Mouse (Mus musculus): ENCODE measurements around the gene Cxcl5. TPM values are rescaled to one million over a fixed set of nuclear protein-coding genes. Genes with fewer than 3 reads are reported as not detected.

Gene Cxcl5
- polyA plus RNA-seq, 1 experiment from 2014 or later = 0.17 TPM

GRCm38 (mm10) chr5:90758020-90758605 lies 1.0 kb upstream of the Cxcl5 start:
- 40% methylated on average over 5 of the region's 5 CpGs for WGBS
- H3K4me1 ChIP-seq (replicated peaks; ENCODE audit: control insufficient read depth, insufficient read depth, low read length) = no peaks in the 10 kb centered on the region
- H3K9ac ChIP-seq (ENCODE audit: low read depth, low read length) = no peak overlapping the region
- peaks cover 8% of the 10 kb centered on the region; the same call in 1 of the 2 replicates for H3K27me3 ChIP-seq (ENCODE audit: control insufficient read depth, insufficient read depth, low read length)
- H3K4me3 ChIP-seq (ENCODE audit: low read depth, low read length) = no peak overlapping the region
- DNase-seq (ENCODE audit: low spot score) (no peak), ATAC-seq (ENCODE audit: low FRiP score) (no peak)
- H3K27ac ChIP-seq (ENCODE audit: low read depth, low read length) = no peak overlapping the region
- no peaks in the 10 kb centered on the region for H3K9me3 ChIP-seq (ENCODE audit: control insufficient read depth, low read length)
- no peaks in the 10 kb centered on the region for H3K36me3 ChIP-seq (ENCODE audit: control insufficient read depth, insufficient read depth, low read length)
- no peak overlapping the region for H3K4me2 ChIP-seq (replicated peaks; ENCODE audit: low read depth, low read length)

- Histone ChIP-seq H3K4me2 (replicated peaks; ENCODE audit: low read depth, low read length) (no peak overlapping the region), H3K27me3 (ENCODE audit: control insufficient read depth, insufficient read depth, low read length) (peaks cover 8% of the 10 kb centered on the region; the same call in 1 of the 2 replicates), H3K4me3 (ENCODE audit: low read depth, low read length) (no peak overlapping the region), H3K36me3 (ENCODE audit: control insufficient read depth, insufficient read depth, low read length) (no peaks in the 10 kb centered on the region), H3K9me3 (ENCODE audit: control insufficient read depth, low read length) (no peaks in the 10 kb centered on the region), H3K4me1 (replicated peaks; ENCODE audit: control insufficient read depth, insufficient read depth, low read length) (no peaks in the 10 kb centered on the region), H3K9ac (ENCODE audit: low read depth, low read length) (no peak overlapping the region), H3K27ac (ENCODE audit: low read depth, low read length) (no peak overlapping the region)
- WGBS = 50% methylated on average over 4 of the region's 4 CpGs
- DNase-seq (ENCODE audit: low spot score) (no peak), ATAC-seq (ENCODE audit: low FRiP score) (no peak)
Observed at GRCm38 (mm10) chr5:90760303-90760702, 1.1 kb downstream of the Cxcl5 start.

GRCm38 (mm10) chr5:90760844-90761243 lies 1.7 kb downstream of the Cxcl5 start:
- Histone ChIP-seq H3K27ac (ENCODE audit: low read depth, low read length) (no peak overlapping the region), H3K9ac (ENCODE audit: low read depth, low read length) (no peak overlapping the region), H3K9me3 (ENCODE audit: control insufficient read depth, low read length) (no peaks in the 10 kb centered on the region), H3K4me1 (replicated peaks; ENCODE audit: control insufficient read depth, insufficient read depth, low read length) (no peaks in the 10 kb centered on the region), H3K4me3 (ENCODE audit: low read depth, low read length) (no peak overlapping the region), H3K27me3 (ENCODE audit: control insufficient read depth, insufficient read depth, low read length) (peaks cover 8% of the 10 kb centered on the region; the same call in 1 of the 2 replicates), H3K4me2 (replicated peaks; ENCODE audit: low read depth, low read length) (no peak overlapping the region), H3K36me3 (ENCODE audit: control insufficient read depth, insufficient read depth, low read length) (no peaks in the 10 kb centered on the region)
- 92% methylated on average over 2 of the region's 2 CpGs for WGBS
- DNase-seq (ENCODE audit: low spot score) = no peak
- no peak for ATAC-seq (ENCODE audit: low FRiP score)

GRCm38 (mm10) chr5:90761834-90762233 lies 2.7 kb downstream of the Cxcl5 start:
- no peak for ATAC-seq (ENCODE audit: low FRiP score)
- H3K4me3 ChIP-seq (ENCODE audit: low read depth, low read length) = no peak overlapping the region

GRCm38 (mm10) chr5:90763912-90764665 lies 4.9 kb downstream of the Cxcl5 start:
- ATAC-seq (ENCODE audit: low FRiP score) = no peak

More at GRCm38 (mm10) chr5:90761834-90762233, 2.7 kb downstream of the Cxcl5 start:
- no peaks in the 10 kb centered on the region for H3K36me3 ChIP-seq (ENCODE audit: control insufficient read depth, insufficient read depth, low read length)
- no peak overlapping the region for H3K4me2 ChIP-seq (replicated peaks; ENCODE audit: low read depth, low read length)
- H3K9ac ChIP-seq (ENCODE audit: low read depth, low read length) = no peak overlapping the region
- H3K9me3 ChIP-seq (ENCODE audit: control insufficient read depth, low read length) = no peaks in the 10 kb centered on the region
- H3K27me3 ChIP-seq (ENCODE audit: control insufficient read depth, insufficient read depth, low read length) = peaks cover 8% of the 10 kb centered on the region; the same call in 1 of the 2 replicates
- no peak overlapping the region for H3K27ac ChIP-seq (ENCODE audit: low read depth, low read length)
- no peak for DNase-seq (ENCODE audit: low spot score)
- H3K4me1 ChIP-seq (replicated peaks; ENCODE audit: control insufficient read depth, insufficient read depth, low read length) = no peaks in the 10 kb centered on the region
- WGBS = 96% methylated on average over 3 of the region's 3 CpGs

GRCm38 (mm10) chr5:90765821-90766606 lies 6.9 kb downstream of the Cxcl5 start:
- Histone ChIP-seq H3K27ac (ENCODE audit: low read depth, low read length) (no peak overlapping the region), H3K27me3 (ENCODE audit: control insufficient read depth, insufficient read depth, low read length) (no peaks in the 10 kb centered on the region), H3K4me1 (replicated peaks; ENCODE audit: control insufficient read depth, insufficient read depth, low read length) (no peaks in the 10 kb centered on the region), H3K9ac (ENCODE audit: low read depth, low read length) (no peak overlapping the region), H3K36me3 (ENCODE audit: control insufficient read depth, insufficient read depth, low read length) (no peaks in the 10 kb centered on the region), H3K9me3 (ENCODE audit: control insufficient read depth, low read length) (no peaks in the 10 kb centered on the region), H3K4me3 (ENCODE audit: low read depth, low read length) (no peak overlapping the region), H3K4me2 (replicated peaks; ENCODE audit: low read depth, low read length) (no peak overlapping the region)
- no peak for ATAC-seq (ENCODE audit: low FRiP score)
- no peak for DNase-seq (ENCODE audit: low spot score)
- WGBS = 74% methylated on average over 8 of the region's 8 CpGs

More at GRCm38 (mm10) chr5:90763912-90764665, 4.9 kb downstream of the Cxcl5 start:
- Histone ChIP-seq H3K4me2 (replicated peaks; ENCODE audit: low read depth, low read length) (no peak overlapping the region), H3K4me1 (replicated peaks; ENCODE audit: control insufficient read depth, insufficient read depth, low read length) (no peaks in the 10 kb centered on the region), H3K4me3 (ENCODE audit: low read depth, low read length) (no peak overlapping the region), H3K27ac (ENCODE audit: low read depth, low read length) (no peak overlapping the region), H3K9me3 (ENCODE audit: control insufficient read depth, low read length) (no peaks in the 10 kb centered on the region), H3K27me3 (ENCODE audit: control insufficient read depth, insufficient read depth, low read length) (peaks cover 6% of the 10 kb centered on the region; the same call in 1 of the 2 replicates), H3K9ac (ENCODE audit: low read depth, low read length) (no peak overlapping the region), H3K36me3 (ENCODE audit: control insufficient read depth, insufficient read depth, low read length) (no peaks in the 10 kb centered on the region)
- DNase-seq (ENCODE audit: low spot score) = no peak
- WGBS = 77% methylated on average over 12 of the region's 12 CpGs

- DNase-seq (ENCODE audit: low spot score) (no peak), ATAC-seq (ENCODE audit: low FRiP score) (no peak)
- WGBS = 64% methylated on average over 3 of the region's 3 CpGs
- no peak within 1 kb of the TSS for H3K4me2 ChIP-seq (replicated peaks; ENCODE audit: low read depth, low read length)
- H3K9me3 ChIP-seq (ENCODE audit: control insufficient read depth, low read length) = no peaks in the 10 kb centered on the region
- H3K27ac ChIP-seq (ENCODE audit: low read depth, low read length) = no peak within 1 kb of the TSS
- H3K27me3 ChIP-seq (ENCODE audit: control insufficient read depth, insufficient read depth, low read length) = no peaks in the 10 kb centered on the region
- no peak within 1 kb of the TSS for H3K9ac ChIP-seq (ENCODE audit: low read depth, low read length)
- no peaks in the 10 kb centered on the region for H3K36me3 ChIP-seq (ENCODE audit: control insufficient read depth, insufficient read depth, low read length)
- no peaks in the 10 kb centered on the region for H3K4me1 ChIP-seq (replicated peaks; ENCODE audit: control insufficient read depth, insufficient read depth, low read length)
- no peak within 1 kb of the TSS for H3K4me3 ChIP-seq (ENCODE audit: low read depth, low read length)
Observed at GRCm38 (mm10) chr5:90768218-90768617, 9.1 kb downstream of the Cxcl5 start, which contains the start of gene Ppbp. Gene Ppbp (plus strand): TSS chr5:90768518.

GRCm38 (mm10) chr5:90771369-90771768 lies 12.2 kb downstream of the Cxcl5 start:
- H3K27me3 ChIP-seq (ENCODE audit: control insufficient read depth, insufficient read depth, low read length) = no peaks in the 10 kb centered on the region
- H3K27ac ChIP-seq (ENCODE audit: low read depth, low read length) = no peak overlapping the region
- no peak for ATAC-seq (ENCODE audit: low FRiP score)
- H3K9ac ChIP-seq (ENCODE audit: low read depth, low read length) = no peak overlapping the region
- H3K36me3 ChIP-seq (ENCODE audit: control insufficient read depth, insufficient read depth, low read length) = no peaks in the 10 kb centered on the region
- no peaks in the 10 kb centered on the region for H3K4me1 ChIP-seq (replicated peaks; ENCODE audit: control insufficient read depth, insufficient read depth, low read length)
- no peak overlapping the region for H3K4me2 ChIP-seq (replicated peaks; ENCODE audit: low read depth, low read length)
- H3K4me3 ChIP-seq (ENCODE audit: low read depth, low read length) = no peak overlapping the region
- H3K9me3 ChIP-seq (ENCODE audit: control insufficient read depth, low read length) = no peaks in the 10 kb centered on the region
- WGBS = 80% methylated on average over 3 of the region's 3 CpGs
- no peak for DNase-seq (ENCODE audit: low spot score)

Data from hindbrain, embryonic 11.5 days (tissue).